ENCODE assay signal across 1 mouse cellular context in the genomic region with DNA sequence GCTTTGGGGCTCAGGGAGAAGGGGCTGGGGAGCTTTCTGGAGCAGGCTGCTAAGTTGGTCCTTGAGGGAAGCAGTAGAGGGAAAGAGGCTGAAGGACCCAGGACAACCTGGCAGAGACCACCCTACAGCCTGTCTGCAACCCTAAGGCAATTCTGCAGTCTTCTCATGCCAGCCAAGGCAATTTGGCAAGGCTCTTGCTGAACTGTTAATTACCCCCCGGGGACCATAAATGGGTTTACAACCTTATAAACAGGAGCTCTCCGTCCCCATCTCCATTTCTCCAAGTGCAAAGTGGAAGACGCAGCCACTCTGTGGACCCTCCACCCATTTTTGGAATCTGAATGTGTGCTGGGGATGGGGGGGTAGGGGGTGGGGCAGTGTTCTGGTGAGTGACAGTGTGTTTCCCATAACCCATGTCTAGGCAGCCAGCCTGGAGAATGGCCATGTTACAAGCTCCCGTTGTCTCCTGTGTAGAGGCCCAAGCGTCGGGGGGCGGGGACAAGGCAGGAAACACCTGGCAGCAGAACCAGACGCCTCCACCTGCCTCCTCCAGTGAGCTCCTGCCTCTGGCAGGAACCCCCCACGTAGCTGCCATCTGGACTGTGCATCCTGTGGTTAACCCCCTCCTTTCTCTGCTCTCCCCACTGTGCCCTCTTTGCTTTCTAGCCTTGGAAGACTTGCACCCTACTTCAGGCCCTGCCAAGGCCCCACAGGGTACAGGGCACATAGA.
A peak's percentile ranks its signal among the peaks of the same experiment; 100 is the strongest.
TF ChIP-seq lines count a peak whose summit lies in the region.

No protein-coding gene starts in this region.

TF ChIP-seq in CH12.LX, 34 proteins besides CTCF, POLR2A, EP300 and RAD21:
- TF ChIP-seq MAZ (IDR thresholded peaks at IDR 0.05; ENCODE audit: low read depth, low read length), result peak; percentile 75; the same call in 1 of the 2 replicates
- peak; percentile 98 for TF ChIP-seq TCF12 (IDR thresholded peaks at IDR 0.05; ENCODE audit: low read depth, low read length)
- TF ChIP-seq UBTF (IDR thresholded peaks at IDR 0.05; ENCODE audit: low read depth, low read length), result 0 out of 2 replicates have a peak, but pooled peaks have one; percentile 37
- no peak for TF ChIP-seq ZKSCAN1 (IDR thresholded peaks at IDR 0.05; ENCODE audit: borderline replicate concordance, low read depth, low read length)
- 0 out of 2 replicates have a peak, but pooled peaks have one; percentile 14 for TF ChIP-seq MYC (IDR thresholded peaks at IDR 0.05; ENCODE audit: low read depth, low read length)
- no peak for TF ChIP-seq SMC3 (IDR thresholded peaks at IDR 0.05; ENCODE audit: low read depth, low read length)
- TF ChIP-seq JUND (conservative IDR thresholded peaks at IDR 0.05; ENCODE audit: low read depth, low read length), result no peak
- peak; percentile 67 for TF ChIP-seq ETS1 (conservative IDR thresholded peaks at IDR 0.05; ENCODE audit: low read depth, low read length)
- TF ChIP-seq USF2 (conservative IDR thresholded peaks at IDR 0.05; ENCODE audit: low read depth, low read length), result no peak
- TF ChIP-seq SIN3A (IDR thresholded peaks at IDR 0.05; ENCODE audit: low read length), result 0 out of 2 replicates have a peak, but pooled peaks have one; percentile 53
- TF ChIP-seq MEF2A (IDR thresholded peaks at IDR 0.05; ENCODE audit: borderline replicate concordance, low read depth, low read length), result peak; percentile 56; the same call in 1 of the 2 replicates
- TF ChIP-seq E2F4 (IDR thresholded peaks at IDR 0.05; ENCODE audit: insufficient replicate concordance, low read depth, low read length), result no peak
- TF ChIP-seq BHLHE40 (IDR thresholded peaks at IDR 0.05; ENCODE audit: low read depth, low read length), result peak; percentile 41
- TF ChIP-seq NRF1 (IDR thresholded peaks at IDR 0.05; ENCODE audit: low read depth, low read length), result 0 out of 2 replicates have a peak, but pooled peaks have one; percentile 5
- TF ChIP-seq MAX (IDR thresholded peaks at IDR 0.05; ENCODE audit: low read length), result peak; percentile 29; the same call in 1 of the 2 replicates
- TF ChIP-seq CHD2 (IDR thresholded peaks at IDR 0.05; ENCODE audit: low read length), result peak; percentile 48; the same call in 1 of the 2 replicates
- peak; percentile 54 for TF ChIP-seq IRF4 (IDR thresholded peaks at IDR 0.05; ENCODE audit: low read depth, low read length)
